ENCODE assay signal across 18 mouse cellular contexts in genomic region chr13:53306836-53307235, GRCm38 (mm10). TPM values are rescaled to one million over a fixed set of nuclear protein-coding genes. Genes with fewer than 3 reads are reported as not detected.
DNase-seq lines count a peak whose midpoint lies in the region; ATAC-seq and TF ChIP-seq lines count a peak whose summit lies in the region.
"Had no signal": no experiment of that assay in that cellular context is flagged by ENCODE, and none has a peak within 500 bp of the region (broad histone marks: within the 10 kb centered on the region; RNA-seq: fewer than 3 reads in every experiment).

No protein-coding gene starts in this region.

- in situ Hi-C loops in ES-E14 (cut with MboI; ENCODE audit: low sequenced_read_pairs in 2 of 2, unreplicated experiment in 2 of 2) = loop anchor here in 1 of 2 experiments (5.0 kb wide), 1 partner anchor 185 kb away; no protein-coding TSS in a partner anchor

- no peaks in the 10 kb centered on the region for H3K9me3 ChIP-seq in kidney, postnatal 0 days (replicated peaks; ENCODE audit: low read length)
- H3K9me3 ChIP-seq in ES-E14 (ENCODE audit: control insufficient read depth, insufficient read depth, low read depth, low read length) = no peaks in the 10 kb centered on the region
- H3K9me3 ChIP-seq: forebrain, embryonic 13.5 days; hindbrain, embryonic 12.5 days; limb, embryonic 15.5 days; lung, embryonic 15.5 days; midbrain, embryonic 12.5 days; neural tube, embryonic 12.5 days had no signal

- H3K27ac ChIP-seq in kidney, postnatal 0 days = no peak overlapping the region
- H3K27ac ChIP-seq in ES-E14 (ENCODE audit: insufficient read depth, low read depth, low read length, poor library complexity, severe bottlenecking) = no peak overlapping the region
- H3K27ac ChIP-seq: forebrain, embryonic 13.5 days; hindbrain, embryonic 12.5 days; limb, embryonic 15.5 days; lung, embryonic 15.5 days; midbrain, embryonic 12.5 days; neural tube, embryonic 12.5 days had no signal

- peak; percentile 37; the same call in 1 of the 2 replicates for TF ChIP-seq CTCF in kidney, postnatal 0 days (IDR thresholded peaks at IDR 0.05; ENCODE audit: low read depth)

- ATAC-seq in kidney, postnatal 0 days (replicated peaks; ENCODE audit: low FRiP score, low read depth) = no peak
- ATAC-seq: forebrain, embryonic 13.5 days had no signal

- no peak for DNase-seq in kidney, postnatal 0 days (ENCODE audit: low spot score)
- DNase-seq in kidney, postnatal 14 days = no peak
- DNase-seq in thymus, postnatal 14 days = peak; percentile 15
- no peak for DNase-seq in thymus, postnatal 0 days (ENCODE audit: low spot score)
- no peak for DNase-seq in ES-E14 (ENCODE audit: low read depth, low spot score)
- DNase-seq in frontal cortex, postnatal 25 days (ENCODE audit: low spot score in 2 of 2) = no peak
- DNase-seq in cerebellum, adult 18-20 months = no peak
- DNase-seq: adrenal gland, adult 8-10 months; cerebellum, adult 9-10 months; gastrocnemius, postnatal 14 days; heart, postnatal 10 days had no signal

- 83% methylated on average over 5 of the region's 5 CpGs for WGBS in kidney, postnatal 0 days

- H3K4me1 ChIP-seq in kidney, postnatal 0 days (replicated peaks; ENCODE audit: insufficient read depth, low read length) = peaks cover 6% of the 10 kb centered on the region; the same call in 1 of the 2 replicates
- H3K4me1 ChIP-seq in ES-E14 (ENCODE audit: control insufficient read depth in 2 of 2, insufficient read depth in 2 of 2, low read length in 2 of 2, poor library complexity in 1 of 2) = no peaks in the 10 kb centered on the region

- H3K27me3 ChIP-seq in kidney, postnatal 0 days (ENCODE audit: insufficient read depth, low read length) = no peaks in the 10 kb centered on the region
- H3K27me3 ChIP-seq: forebrain, embryonic 13.5 days; hindbrain, embryonic 12.5 days; limb, embryonic 15.5 days; lung, embryonic 15.5 days; midbrain, embryonic 12.5 days; neural tube, embryonic 12.5 days had no signal

- no peak overlapping the region for H3K4me3 ChIP-seq in kidney, postnatal 0 days (replicated peaks; ENCODE audit: low read depth, low read length)
- no peak overlapping the region for H3K4me3 ChIP-seq in ES-E14 (ENCODE audit: insufficient read depth in 1 of 2, low read depth in 1 of 2, low read length in 2 of 2, poor library complexity in 1 of 2, severe bottlenecking in 1 of 2)
- H3K4me3 ChIP-seq: erythroblast, embryonic 14.5 days; forebrain, embryonic 13.5 days; hindbrain, embryonic 12.5 days; limb, embryonic 15.5 days; lung, embryonic 15.5 days; midbrain, embryonic 12.5 days; neural tube, embryonic 12.5 days had no signal

- H3K4me2 ChIP-seq in kidney, postnatal 0 days (ENCODE audit: low read length) = no peak overlapping the region
- H3K4me2 ChIP-seq: forebrain, embryonic 13.5 days; hindbrain, embryonic 12.5 days; limb, embryonic 15.5 days; lung, embryonic 15.5 days; midbrain, embryonic 12.5 days; neural tube, embryonic 12.5 days had no signal

- H3K36me3 ChIP-seq in kidney, postnatal 0 days (ENCODE audit: insufficient read depth, low read length) = no peaks in the 10 kb centered on the region
- H3K36me3 ChIP-seq in ES-E14 (ENCODE audit: control insufficient read depth, insufficient read depth, low read length, poor library complexity, severe bottlenecking) = no peaks in the 10 kb centered on the region
- H3K36me3 ChIP-seq: hindbrain, embryonic 12.5 days; limb, embryonic 15.5 days; lung, embryonic 15.5 days; midbrain, embryonic 12.5 days; neural tube, embryonic 12.5 days had no signal

- H3K9ac ChIP-seq in kidney, postnatal 0 days (ENCODE audit: low read depth, low read length) = no peak overlapping the region
- H3K9ac ChIP-seq in ES-E14 (ENCODE audit: insufficient read depth, low read depth, low read length, poor library complexity, severe bottlenecking) = no peak overlapping the region
- H3K9ac ChIP-seq: forebrain, embryonic 13.5 days; hindbrain, embryonic 12.5 days; limb, embryonic 15.5 days; lung, embryonic 15.5 days; midbrain, embryonic 12.5 days; neural tube, embryonic 12.5 days had no signal

TF ChIP-seq in ES-E14, 5 proteins besides CTCF, POLR2A, EP300 and RAD21:
- TF ChIP-seq CHD2 (IDR thresholded peaks at IDR 0.05; ENCODE audit: low read depth, low read length) = no peak
- TF ChIP-seq ZC3H11A (IDR thresholded peaks at IDR 0.05; ENCODE audit: borderline replicate concordance, low read depth, low read length) = 0 out of 2 replicates have a peak, but pooled peaks have one; percentile 18
- no peak for TF ChIP-seq MAFK (IDR thresholded peaks at IDR 0.05; ENCODE audit: insufficient read depth, low read depth, low read length)
- TF ChIP-seq ZNF384 (IDR thresholded peaks at IDR 0.05; ENCODE audit: low read depth, low read length) = 0 out of 2 replicates have a peak, but pooled peaks have one; percentile 26
- TF ChIP-seq HCFC1 (IDR thresholded peaks at IDR 0.05; ENCODE audit: borderline replicate concordance, insufficient read depth, low read length) = no peak

RNA-seq across cellular contexts. Expression of gene Ror2, which starts 20.9 kb away (rescaled TPM):
- 6.3 and 7.4 TPM in 2 replicates for polyA plus RNA-seq in kidney, postnatal 0 days (2015; fragmentation: Nextera tagmentation; extraction: Ambion mirVana)
- polyA plus RNA-seq in thymus, postnatal 0 days (2015; fragmentation: Nextera tagmentation; extraction: Ambion mirVana) = 0.61 and 0.80 TPM in 2 replicates
- total RNA-seq in ES-E14 (2012; rRNA removed) = 15.1 and 17.2 TPM in 2 replicates
- polyA plus RNA-seq: erythroblast, embryonic 14.5 days had no signal
